Mouse (Mus musculus) heart, embryonic 15.5 days (tissue): Measurements from ENCODE around the gene Myh10. TPM values are rescaled to one million over a fixed set of nuclear protein-coding genes. Genes with fewer than 3 reads are reported as not detected.
A peak's percentile ranks its signal among the peaks of the same experiment; 100 is the strongest.

ENCODE experiments used
- ATAC-seq: fragments of 200-750 bp; cut with Nextera tagmentation; replicated peaks from 2 replicates; pipeline ENCODE4 v1.8.0; 2017; ENCODE audit warnings: low read depth, moderate TSS enrichment; ENCODE audit not compliant: insufficient number of reproducible peaks, insufficient read depth, low FRiP score
- H3K27ac ChIP-seq: fragments of 300-500 bp; sonication (generic); 2 replicates; pipeline ENCODE4 v1.5.1; 2015; ENCODE audit warnings: mild to moderate bottlenecking, inconsistent platforms
- H3K27me3 ChIP-seq: fragments of 300-500 bp; sonication (generic); 2 replicates; pipeline ENCODE4 v1.6.1; 2015; ENCODE audit warnings: inconsistent platforms
- H3K36me3 ChIP-seq: fragments of 300-500 bp; sonication (generic); 2 replicates; pipeline ENCODE4 v1.6.1; 2015; ENCODE audit warnings: mild to moderate bottlenecking, inconsistent platforms
- H3K4me1 ChIP-seq: fragments of 300-500 bp; sonication (generic); replicated peaks from 2 replicates; pipeline ENCODE4 v1.6.1; 2015; ENCODE audit warnings: inconsistent platforms
- H3K4me2 ChIP-seq: fragments of 300-500 bp; sonication (generic); 2 replicates; pipeline ENCODE4 v1.6.1; 2015; ENCODE audit warnings: inconsistent platforms, mild to moderate bottlenecking, moderate library complexity
- H3K4me3 ChIP-seq: fragments of 300-500 bp; sonication (generic); 2 replicates; pipeline ENCODE4 v1.5.1; 2015; ENCODE audit warnings: mild to moderate bottlenecking, inconsistent platforms
- H3K9ac ChIP-seq: fragments of 300-500 bp; sonication (generic); 2 replicates; pipeline ENCODE4 v1.6.1; 2015; ENCODE audit warnings: mild to moderate bottlenecking, inconsistent platforms
- H3K9me3 ChIP-seq: fragments of 300-500 bp; sonication (generic); replicated peaks from 2 replicates; pipeline ENCODE4 v1.6.1; 2016; ENCODE audit warnings: inconsistent platforms
- WGBS: fragments of 180-500 bp; shearing (Covaris S2); methylation state at CpG from one replicate; pipeline ENCODE4 v1.1.7; 2015; ENCODE audit warnings: mixed read lengths; 5-methylcytosine and 5-hydroxymethylcytosine counted together
- polyA plus RNA-seq: library from polyadenylated mRNA; unstranded; fragments of >200 nt; fragmentation: Nextera tagmentation; extraction: Ambion mirVana; gene quantifications from 2 replicates; pipeline ENCODE4 v1.2.1, GENCODE M21; 2015

Gene Myh10
- polyA plus RNA-seq, 1 experiment from 2014 or later = 90.9 TPM

GRCm38 (mm10) chr11:68748121-68748520, 56.8 kb downstream of the Myh10 start:
- Histone ChIP-seq H3K27ac (no peak overlapping the region), H3K9me3 (no peaks in the 10 kb centered on the region), H3K4me2 (no peak overlapping the region), H3K9ac (no peak overlapping the region), H3K4me1 (peaks cover 10% of the 10 kb centered on the region), H3K27me3 (no peaks in the 10 kb centered on the region), H3K36me3 (peaks cover 38% of the 10 kb centered on the region; the same call in 1 of the 2 replicates), H3K4me3 (no peak overlapping the region)
- ATAC-seq = no peak
- WGBS = 70% methylated on average over 5 of the region's 5 CpGs

- Histone ChIP-seq H3K27ac (no peak overlapping the region), H3K36me3 (peaks cover 44% of the 10 kb centered on the region; the same call in 1 of the 2 replicates), H3K9ac (no peak overlapping the region), H3K27me3 (no peaks in the 10 kb centered on the region), H3K4me3 (no peak overlapping the region), H3K9me3 (no peaks in the 10 kb centered on the region), H3K4me1 (peaks cover 14% of the 10 kb centered on the region), H3K4me2 (no peak overlapping the region)
- 81% methylated on average over 2 of the region's 2 CpGs for WGBS
- ATAC-seq = no peak
Measured at GRCm38 (mm10) chr11:68750206-68750605, 58.8 kb downstream of the Myh10 start.

- 79% methylated on average over 8 of the region's 8 CpGs for WGBS
- Histone ChIP-seq H3K27me3 (no peaks in the 10 kb centered on the region), H3K4me3 (no peak overlapping the region), H3K4me1 (peaks cover 14% of the 10 kb centered on the region), H3K4me2 (no peak overlapping the region), H3K27ac (no peak overlapping the region), H3K9me3 (no peaks in the 10 kb centered on the region), H3K36me3 (peaks cover 39% of the 10 kb centered on the region; the same call in 1 of the 2 replicates), H3K9ac (no peak overlapping the region)
- ATAC-seq = no peak
Measured at GRCm38 (mm10) chr11:68750938-68751337, 59.6 kb downstream of the Myh10 start.

GRCm38 (mm10) chr11:68754283-68754682, 62.9 kb downstream of the Myh10 start:
- H3K27ac ChIP-seq = peak overlapping the region; percentile 8; the same call in 1 of the 2 replicates
- peaks cover 17% of the 10 kb centered on the region for H3K4me1 ChIP-seq
- 76% methylated on average over 7 of the region's 7 CpGs for WGBS
- H3K9me3 ChIP-seq = no peaks in the 10 kb centered on the region
- no peak overlapping the region for H3K4me3 ChIP-seq
- ATAC-seq = no peak
- no peak overlapping the region for H3K4me2 ChIP-seq
- no peak overlapping the region for H3K9ac ChIP-seq
- peaks cover 29% of the 10 kb centered on the region; the same call in 1 of the 2 replicates for H3K36me3 ChIP-seq
- no peaks in the 10 kb centered on the region for H3K27me3 ChIP-seq

GRCm38 (mm10) chr11:68756456-68757348, 65.3 kb downstream of the Myh10 start:
- no peak overlapping the region for H3K27ac ChIP-seq
- peaks cover 44% of the 10 kb centered on the region; the same call in 1 of the 2 replicates for H3K36me3 ChIP-seq
- 73% methylated on average over 11 of the region's 11 CpGs for WGBS
- no peak for ATAC-seq
- H3K9me3 ChIP-seq = no peaks in the 10 kb centered on the region
- peaks cover 15% of the 10 kb centered on the region for H3K4me1 ChIP-seq
- no peak overlapping the region for H3K9ac ChIP-seq
- H3K4me2 ChIP-seq = no peak overlapping the region
- H3K4me3 ChIP-seq = no peak overlapping the region
- no peaks in the 10 kb centered on the region for H3K27me3 ChIP-seq

GRCm38 (mm10) chr11:68759691-68760090, 68.3 kb downstream of the Myh10 start:
- WGBS = 81% methylated on average over 3 of the region's 3 CpGs
- H3K4me1 ChIP-seq = peaks cover 17% of the 10 kb centered on the region

GRCm38 (mm10) chr11:68761155-68761554, 69.8 kb downstream of the Myh10 start:
- no peak for ATAC-seq
- H3K4me3 ChIP-seq = no peak overlapping the region
- H3K27me3 ChIP-seq = no peaks in the 10 kb centered on the region
- H3K36me3 ChIP-seq = peaks cover 67% of the 10 kb centered on the region
- no peak overlapping the region for H3K27ac ChIP-seq
- peaks cover 12% of the 10 kb centered on the region for H3K4me1 ChIP-seq
- H3K9me3 ChIP-seq = no peaks in the 10 kb centered on the region
- no peak overlapping the region for H3K4me2 ChIP-seq
- H3K9ac ChIP-seq = no peak overlapping the region
- WGBS = 78% methylated on average over 4 of the region's 4 CpGs

More at GRCm38 (mm10) chr11:68759691-68760090, 68.3 kb downstream of the Myh10 start:
- H3K4me3 ChIP-seq = no peak overlapping the region
- no peak overlapping the region for H3K4me2 ChIP-seq
- no peaks in the 10 kb centered on the region for H3K27me3 ChIP-seq
- no peaks in the 10 kb centered on the region for H3K9me3 ChIP-seq
- H3K36me3 ChIP-seq = peaks cover 52% of the 10 kb centered on the region
- no peak overlapping the region for H3K27ac ChIP-seq
- no peak for ATAC-seq
- no peak overlapping the region for H3K9ac ChIP-seq

GRCm38 (mm10) chr11:68761664-68762063, 70.3 kb downstream of the Myh10 start:
- Histone ChIP-seq H3K9ac (no peak overlapping the region), H3K36me3 (peaks cover 71% of the 10 kb centered on the region), H3K27ac (no peak overlapping the region), H3K4me2 (no peak overlapping the region), H3K4me1 (peaks cover 7% of the 10 kb centered on the region), H3K4me3 (no peak overlapping the region), H3K9me3 (no peaks in the 10 kb centered on the region), H3K27me3 (no peaks in the 10 kb centered on the region)
- WGBS = 49% methylated on average over 6 of the region's 6 CpGs
- ATAC-seq = no peak; the same call in 1 of the 2 replicates

- Histone ChIP-seq H3K4me1 (peaks cover 6% of the 10 kb centered on the region), H3K9me3 (no peaks in the 10 kb centered on the region), H3K27ac (no peak overlapping the region), H3K9ac (no peak overlapping the region), H3K36me3 (peaks cover 90% of the 10 kb centered on the region), H3K27me3 (no peaks in the 10 kb centered on the region), H3K4me3 (no peak overlapping the region), H3K4me2 (no peak overlapping the region)
- no peak for ATAC-seq
- 65% methylated on average over 3 of the region's 3 CpGs for WGBS
Measured at GRCm38 (mm10) chr11:68764622-68765021, 73.3 kb downstream of the Myh10 start.

GRCm38 (mm10) chr11:68767762-68768542, 76.6 kb downstream of the Myh10 start:
- Histone ChIP-seq H3K4me2 (no peak overlapping the region), H3K9me3 (no peaks in the 10 kb centered on the region), H3K27ac (no peak overlapping the region), H3K27me3 (no peaks in the 10 kb centered on the region), H3K9ac (no peak overlapping the region), H3K36me3 (peaks cover 98% of the 10 kb centered on the region), H3K4me1 (peaks cover 3% of the 10 kb centered on the region), H3K4me3 (no peak overlapping the region)
- ATAC-seq = no peak
- WGBS = 87% methylated on average over 10 of the region's 10 CpGs

GRCm38 (mm10) chr11:68769770-68770510, 78.6 kb downstream of the Myh10 start:
- Histone ChIP-seq H3K4me2 (no peak overlapping the region), H3K4me1 (no peaks in the 10 kb centered on the region), H3K27me3 (no peaks in the 10 kb centered on the region), H3K9ac (no peak overlapping the region), H3K27ac (no peak overlapping the region), H3K9me3 (no peaks in the 10 kb centered on the region), H3K4me3 (no peak overlapping the region), H3K36me3 (peaks cover 94% of the 10 kb centered on the region)
- 86% methylated on average over 9 of the region's 9 CpGs for WGBS
- ATAC-seq = no peak
